Mouse (Mus musculus) liver, embryonic 16.5 days (tissue): Measurements from ENCODE around the gene Fam178b. TPM values are rescaled to one million over a fixed set of nuclear protein-coding genes. Genes with fewer than 3 reads are reported as not detected.
"Not testable (repeated sequence)": the region's sequence is repeated elsewhere in the genome, so short reads cannot be mapped to it uniquely, and the experiment has no call there.

Experiments
- ATAC-seq: fragments of 200-750 bp; cut with Nextera tagmentation; 2 replicates; pipeline ENCODE4 v1.8.0; 2017; ENCODE audit warnings: low read depth, mild to moderate bottlenecking, moderate number of reproducible peaks, moderate library complexity
- H3K27ac ChIP-seq: fragments of 300-500 bp; sonication (generic); 2 replicates; pipeline ENCODE4 v1.5.1; 2014; ENCODE audit warnings: mild to moderate bottlenecking, low read length
- H3K27me3 ChIP-seq: fragments of 300-500 bp; sonication (generic); 2 replicates; pipeline ENCODE4 v1.6.1; 2014; ENCODE audit warnings: low read depth, low read length, mixed read lengths; ENCODE audit not compliant: control insufficient read depth, insufficient read depth
- H3K36me3 ChIP-seq: fragments of 300-500 bp; sonication (generic); 2 replicates; pipeline ENCODE4 v1.6.1; 2014; ENCODE audit warnings: mild to moderate bottlenecking; ENCODE audit not compliant: control insufficient read depth, insufficient read depth
- H3K4me1 ChIP-seq: fragments of 300-500 bp; sonication (generic); 2 replicates; pipeline ENCODE4 v1.6.1; 2014; ENCODE audit warnings: low read depth, low read length, mixed read lengths; ENCODE audit not compliant: control insufficient read depth
- H3K4me2 ChIP-seq: fragments of 300-500 bp; sonication (generic); 2 replicates; pipeline ENCODE4 v1.6.1; 2014; ENCODE audit warnings: low read depth, low read length, mixed read lengths
- H3K4me3 ChIP-seq: fragments of 300-500 bp; sonication (generic); 2 replicates; pipeline ENCODE4 v1.5.1; 2014; ENCODE audit warnings: low read depth, mild to moderate bottlenecking, low read length
- H3K9ac ChIP-seq: fragments of 300-500 bp; sonication (generic); 2 replicates; pipeline ENCODE4 v1.6.1; 2014; ENCODE audit warnings: low read depth, low read length
- H3K9me3 ChIP-seq: fragments of 300-500 bp; sonication (generic); replicated peaks from 2 replicates; pipeline ENCODE4 v1.6.1; 2016; ENCODE audit warnings: low read length; ENCODE audit not compliant: control insufficient read depth
- WGBS: fragments of 180-500 bp; shearing (Covaris S2); extraction: QIAGEN DNeasy Blood & Tissue Kit; methylation state at CpG from one replicate; pipeline ENCODE4 v1.1.7; 2014; ENCODE audit not compliant: insufficient replicate concordance; 5-methylcytosine and 5-hydroxymethylcytosine counted together
- polyA plus RNA-seq: library from polyadenylated mRNA; unstranded; fragments of >200 nt; fragmentation: Nextera tagmentation; extraction: Ambion mirVana; gene quantifications from 2 replicates; pipeline ENCODE4 v1.2.1, GENCODE M21; 2015

Gene Fam178b
- polyA plus RNA-seq, 1 experiment from 2014 or later: 0.14 TPM

- 65% methylated on average over 5 of the region's 5 CpGs for WGBS
Observed at GRCm38 (mm10) chr1:36615958-36616357, 67.0 kb downstream of the Fam178b start.

DNA sequence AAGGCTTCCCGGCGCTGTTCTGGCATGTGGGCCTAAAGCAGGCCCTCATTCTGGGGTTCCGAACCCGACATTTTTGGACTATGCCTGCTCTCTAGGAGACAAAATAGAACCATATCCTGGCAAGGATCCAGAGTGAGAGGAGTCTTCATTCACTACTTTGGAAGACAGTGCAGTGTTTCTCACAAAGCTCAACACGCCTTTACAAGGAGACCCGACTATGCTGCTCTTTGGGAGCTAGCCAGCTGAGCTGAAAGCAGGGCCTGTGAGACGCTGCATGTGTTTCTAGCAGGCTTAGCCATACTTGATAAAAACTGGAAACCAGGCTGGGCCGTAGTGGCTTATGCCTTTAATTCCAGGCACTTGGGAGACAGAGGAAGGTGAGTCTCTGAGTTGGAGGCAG lies 67.8 kb downstream of the Fam178b start:
- 71% methylated on average over 8 of the region's 8 CpGs for WGBS
- no peak overlapping the region for H3K27ac ChIP-seq
- H3K36me3 ChIP-seq: no peaks in the 10 kb centered on the region
- no peak overlapping the region for H3K4me3 ChIP-seq
- no peak overlapping the region for H3K9ac ChIP-seq
- no peak overlapping the region for H3K4me2 ChIP-seq
- no peaks in the 10 kb centered on the region for H3K27me3 ChIP-seq
- no peaks in the 10 kb centered on the region for H3K4me1 ChIP-seq
- H3K9me3 ChIP-seq: no peaks in the 10 kb centered on the region
- no peak for ATAC-seq

More at GRCm38 (mm10) chr1:36615958-36616357, 67.0 kb downstream of the Fam178b start:
- H3K4me1 ChIP-seq, H3K4me2 ChIP-seq, H3K9me3 ChIP-seq, H3K27ac ChIP-seq, H3K36me3 ChIP-seq, H3K4me3 ChIP-seq, ATAC-seq, H3K27me3 ChIP-seq, H3K9ac ChIP-seq: not testable (repeated sequence)

GRCm38 (mm10) chr1:36614584-36614983 lies 68.4 kb downstream of the Fam178b start:
- H3K9me3 ChIP-seq: no peaks in the 10 kb centered on the region
- 46% methylated on average over 1 of the region's 1 CpGs for WGBS

DNA sequence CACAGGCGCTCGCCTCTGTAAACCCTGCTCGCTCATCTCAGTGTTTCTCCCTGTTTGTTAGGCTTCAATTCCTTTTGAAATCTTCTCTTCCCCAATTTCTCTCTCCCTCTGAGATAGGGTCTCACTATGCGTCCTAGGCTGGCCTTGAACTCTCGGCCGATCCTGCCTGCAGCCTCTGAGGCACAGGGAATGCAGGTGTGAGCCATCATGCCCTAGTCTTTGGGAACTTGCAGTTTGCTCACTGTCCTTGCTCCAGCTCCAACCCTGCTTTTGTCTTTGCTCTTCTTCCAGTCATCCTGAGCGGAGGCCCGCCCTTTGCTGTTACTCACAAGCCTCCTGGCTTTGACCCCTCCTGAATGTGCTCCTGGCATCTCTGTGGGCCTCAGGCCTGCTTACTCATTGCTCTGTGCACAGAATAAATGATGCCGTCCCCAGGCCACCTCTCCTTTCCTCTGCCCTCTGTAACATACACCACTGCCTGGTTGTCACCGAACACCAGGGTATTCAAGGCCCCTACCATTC lies 69.5 kb downstream of the Fam178b start:
- Histone ChIP-seq H3K36me3 (no peaks in the 10 kb centered on the region), H3K27me3 (no peaks in the 10 kb centered on the region), H3K9ac (no peak overlapping the region), H3K9me3 (no peaks in the 10 kb centered on the region), H3K4me3 (no peak overlapping the region), H3K4me1 (no peaks in the 10 kb centered on the region), H3K27ac (no peak overlapping the region), H3K4me2 (no peak overlapping the region)
- WGBS: 80% methylated on average over 10 of the region's 10 CpGs
- ATAC-seq: no peak

More at GRCm38 (mm10) chr1:36614584-36614983, 68.4 kb downstream of the Fam178b start:
- Histone ChIP-seq H3K27me3 (no peaks in the 10 kb centered on the region), H3K4me1 (no peaks in the 10 kb centered on the region), H3K4me2 (no peak overlapping the region), H3K9ac (no peak overlapping the region), H3K27ac (no peak overlapping the region), H3K36me3 (no peaks in the 10 kb centered on the region), H3K4me3 (no peak overlapping the region)
- no peak for ATAC-seq

- no peak for ATAC-seq
- no peaks in the 10 kb centered on the region for H3K9me3 ChIP-seq
- H3K9ac ChIP-seq: no peak overlapping the region
- 71% methylated on average over 6 of the region's 6 CpGs for WGBS
- H3K4me1 ChIP-seq: no peaks in the 10 kb centered on the region
- H3K4me3 ChIP-seq: no peak overlapping the region
- no peak overlapping the region for H3K27ac ChIP-seq
- no peak overlapping the region for H3K4me2 ChIP-seq
- no peaks in the 10 kb centered on the region for H3K36me3 ChIP-seq
- no peaks in the 10 kb centered on the region for H3K27me3 ChIP-seq
Observed at GRCm38 (mm10) chr1:36612362-36612761, 70.6 kb downstream of the Fam178b start.

DNA sequence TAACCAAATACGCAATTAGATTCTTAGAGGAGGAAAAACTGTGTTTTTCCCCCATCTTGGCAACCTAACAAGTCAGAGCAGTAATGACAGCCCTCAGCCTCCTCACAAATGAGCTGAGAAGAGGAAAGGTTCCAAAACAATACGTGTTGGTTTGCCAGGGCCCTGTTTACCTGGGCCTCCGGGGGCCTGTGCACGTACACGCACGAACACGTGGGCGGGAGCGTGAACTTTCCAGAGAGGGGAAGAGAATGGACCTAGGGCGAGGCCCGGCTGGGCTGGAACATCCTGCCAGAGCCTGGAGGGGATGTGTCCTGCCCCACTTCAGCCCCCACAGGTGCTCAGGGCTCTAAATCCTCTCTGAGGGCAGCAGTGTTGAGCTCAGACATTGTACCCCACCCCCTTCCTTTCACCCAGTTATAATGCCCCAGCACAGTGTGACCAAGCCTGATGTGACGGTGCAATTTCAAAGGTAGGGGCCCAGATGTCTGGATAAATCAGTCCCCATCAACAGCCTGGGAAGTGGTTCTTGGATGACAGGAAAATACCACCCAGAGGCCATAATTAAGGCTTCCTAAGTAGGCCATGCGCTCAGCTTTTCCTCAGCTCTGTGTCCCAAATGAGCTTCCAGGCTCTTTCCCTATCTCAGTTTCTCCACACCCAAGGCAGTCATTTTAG lies 71.4 kb downstream of the Fam178b start:
- no peak overlapping the region for H3K27ac ChIP-seq
- no peak for ATAC-seq
- H3K9ac ChIP-seq: no peak overlapping the region
- H3K4me2 ChIP-seq: no peak overlapping the region
- no peaks in the 10 kb centered on the region for H3K36me3 ChIP-seq
- no peaks in the 10 kb centered on the region for H3K9me3 ChIP-seq
- no peaks in the 10 kb centered on the region for H3K27me3 ChIP-seq
- 69% methylated on average over 13 of the region's 13 CpGs for WGBS
- H3K4me3 ChIP-seq: no peak overlapping the region
- H3K4me1 ChIP-seq: no peaks in the 10 kb centered on the region

DNA sequence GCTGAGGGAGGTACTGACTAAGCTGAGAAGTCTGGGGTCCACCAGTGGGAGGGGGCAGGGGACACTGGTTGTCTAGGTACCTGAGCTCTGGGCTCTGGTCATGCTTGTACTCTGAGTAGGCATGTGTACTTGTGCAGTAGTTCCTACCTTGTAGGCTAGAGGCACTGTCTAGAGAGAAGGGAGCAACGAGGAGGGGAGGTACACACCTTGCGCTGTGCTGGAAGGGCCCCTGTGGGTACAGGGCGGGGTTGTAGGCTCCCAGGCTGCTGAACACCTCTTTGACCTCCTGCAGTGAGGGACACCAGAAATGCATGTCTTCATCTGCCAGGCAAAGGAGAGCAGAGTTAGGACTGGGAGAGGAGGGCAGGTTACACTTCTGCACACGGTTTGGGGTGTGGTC lies 74.8 kb downstream of the Fam178b start:
- no peak overlapping the region for H3K27ac ChIP-seq
- 50% methylated on average over 4 of the region's 4 CpGs for WGBS
- H3K4me3 ChIP-seq: no peak overlapping the region
- ATAC-seq: no peak
- H3K9me3 ChIP-seq: no peaks in the 10 kb centered on the region
- no peaks in the 10 kb centered on the region for H3K36me3 ChIP-seq
- H3K9ac ChIP-seq: no peak overlapping the region
- H3K4me1 ChIP-seq: no peaks in the 10 kb centered on the region; the same call in 1 of the 2 replicates
- no peaks in the 10 kb centered on the region for H3K27me3 ChIP-seq
- H3K4me2 ChIP-seq: no peak overlapping the region

DNA sequence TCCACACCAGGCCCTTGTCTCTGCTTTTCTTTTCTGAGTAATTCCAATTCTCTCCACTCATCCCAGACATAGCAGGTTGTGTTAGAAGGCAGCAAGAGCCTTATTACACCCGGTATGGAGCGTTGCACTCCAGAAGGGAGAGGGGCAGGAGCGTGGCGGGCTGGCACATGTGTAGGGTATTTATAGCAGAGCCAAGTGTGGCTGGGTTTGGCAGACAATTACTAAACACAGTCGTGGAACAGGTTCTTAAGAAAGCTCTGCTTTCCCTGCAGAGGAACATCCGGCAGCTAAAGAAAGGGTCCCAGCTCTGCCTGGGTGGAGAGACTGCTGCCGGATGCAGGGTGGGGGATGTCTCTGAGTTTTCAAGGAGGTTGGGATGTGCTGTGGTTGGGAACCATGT lies 76.0 kb downstream of the Fam178b start:
- no peak overlapping the region for H3K4me3 ChIP-seq
- H3K9me3 ChIP-seq: no peaks in the 10 kb centered on the region
- no peaks in the 10 kb centered on the region for H3K27me3 ChIP-seq
- no peak for ATAC-seq
- no peaks in the 10 kb centered on the region for H3K36me3 ChIP-seq
- no peak overlapping the region for H3K9ac ChIP-seq
- no peaks in the 10 kb centered on the region; the same call in 1 of the 2 replicates for H3K4me1 ChIP-seq
- WGBS: 73% methylated on average over 7 of the region's 7 CpGs
- no peak overlapping the region for H3K4me2 ChIP-seq
- H3K27ac ChIP-seq: no peak overlapping the region

- Histone ChIP-seq H3K36me3 (no peaks in the 10 kb centered on the region), H3K4me2 (no peak overlapping the region), H3K9me3 (no peaks in the 10 kb centered on the region), H3K27ac (no peak overlapping the region), H3K4me3 (no peak overlapping the region), H3K4me1 (no peaks in the 10 kb centered on the region; the same call in 1 of the 2 replicates), H3K27me3 (no peaks in the 10 kb centered on the region), H3K9ac (no peak overlapping the region)
- 49% methylated on average over 12 of the region's 12 CpGs for WGBS
- ATAC-seq: no peak
Observed at GRCm38 (mm10) chr1:36604254-36605156, 78.5 kb downstream of the Fam178b start.
